Mouse (Mus musculus) CH12.LX (cell line): ENCODE measurements around the gene Kif21b. TPM values are rescaled to one million over a fixed set of nuclear protein-coding genes. Genes with fewer than 3 reads are reported as not detected.
A peak's percentile ranks its signal among the peaks of the same experiment; 100 is the strongest.

Source experiments
- DNase-seq: peaks from one replicate; pipeline ENCODE4 v3.0.0-alpha.2; 2013; ENCODE audit errors: extremely low read depth
- H3K27ac ChIP-seq: 2 replicates; pipeline ENCODE4 v1.5.1; 2012; ENCODE audit warnings: low read depth, mild to moderate bottlenecking, control low read depth, moderate library complexity; ENCODE audit not compliant: insufficient read depth
- H3K27me3 ChIP-seq: replicated peaks from 2 replicates; pipeline ENCODE3; 2012; ENCODE audit warnings: inconsistent platforms
- H3K36me3 ChIP-seq, 2 experiments: replicated peaks in 1 of 2; 2 replicates each; pipeline versions ENCODE3 to v1.6.1; 2012; ENCODE audit warnings: inconsistent platforms in 1 of 2, low read length in 1 of 2, mild to moderate bottlenecking in 1 of 2, mixed read lengths in 1 of 2, moderate library complexity in 1 of 2; ENCODE audit not compliant: control insufficient read depth in 1 of 2, insufficient read depth in 1 of 2
- H3K4me1 ChIP-seq, 2 experiments: 2 replicates each; pipeline ENCODE4 v1.6.1; 2012; ENCODE audit warnings: inconsistent platforms in 1 of 2, moderate library complexity in 1 of 2; ENCODE audit not compliant: insufficient read depth in 2 of 2, control insufficient read depth in 1 of 2
- H3K4me2 ChIP-seq: 2 replicates; pipeline ENCODE4 v1.6.1; 2012; ENCODE audit warnings: low read depth, mild to moderate bottlenecking, control low read depth; ENCODE audit not compliant: poor library complexity, insufficient read depth, severe bottlenecking
- H3K4me3 ChIP-seq, 3 experiments: fragments of 150-350 bp in 1 of 3; sonication (generic) in 1 of 3; replicated peaks in 1 of 3; 2 replicates each; pipeline versions ENCODE3 to v1.5.1; 2011 to 2012; ENCODE audit warnings: low read depth in 2 of 3, low read length in 2 of 3, mild to moderate bottlenecking in 2 of 3, moderate library complexity in 2 of 3, control low read depth in 1 of 3, improper control_type of control experiment in 1 of 3, inconsistent platforms in 1 of 3, mixed read lengths in 1 of 3; ENCODE audit not compliant: poor library complexity in 1 of 3
- H3K79me2 ChIP-seq: replicated peaks from 2 replicates; pipeline ENCODE4 v1.6.1; 2012; ENCODE audit warnings: mild to moderate bottlenecking, moderate library complexity; ENCODE audit not compliant: control insufficient read depth, poor library complexity, insufficient read depth, severe bottlenecking; ENCODE audit errors: extremely low read depth
- H3K9ac ChIP-seq: 2 replicates; pipeline ENCODE4 v1.6.1; 2012; ENCODE audit warnings: low read depth, mild to moderate bottlenecking, control low read depth, moderate library complexity; ENCODE audit not compliant: insufficient read depth
- H3K9me3 ChIP-seq: replicated peaks from 2 replicates; pipeline ENCODE3; 2012; ENCODE audit warnings: low read length, inconsistent platforms, mixed read lengths
- BHLHE40 ChIP-seq: IDR thresholded peaks from 2 replicates; pipeline ENCODE4 v1.6.1; 2011; ENCODE audit warnings: mild to moderate bottlenecking, low read depth, low read length, improper control_type of control experiment
- CHD1 ChIP-seq: IDR thresholded peaks from 2 replicates; pipeline ENCODE4 v1.6.1; 2012; ENCODE audit warnings: low read depth, low read length, improper control_type of control experiment, inconsistent platforms
- CHD2 ChIP-seq: IDR thresholded peaks from 2 replicates; pipeline ENCODE4 v1.6.1; 2011; ENCODE audit warnings: low read length, improper control_type of control experiment
- CTCF ChIP-seq, 2 experiments: IDR thresholded peaks in 1 of 2; conservative IDR thresholded peaks in 1 of 2; 2 replicates each; pipeline ENCODE4 v1.5.1; 2011 to 2012; ENCODE audit warnings: low read depth in 2 of 2, low read length in 2 of 2, improper control_type of control experiment in 1 of 2, inconsistent platforms in 1 of 2, mild to moderate bottlenecking in 1 of 2, moderate library complexity in 1 of 2
- E2F4 ChIP-seq: IDR thresholded peaks from 2 replicates; pipeline ENCODE4 v1.6.1; 2011; ENCODE audit warnings: low read depth, low read length, improper control_type of control experiment; ENCODE audit not compliant: insufficient replicate concordance
- ELF1 ChIP-seq: IDR thresholded peaks from 2 replicates; pipeline ENCODE4 v1.6.1; 2014; ENCODE audit warnings: low read depth, mild to moderate bottlenecking, inconsistent platforms, low read length, improper control_type of control experiment
- EP300 ChIP-seq: IDR thresholded peaks from 2 replicates; pipeline ENCODE4 v1.6.1; 2011; ENCODE audit warnings: low read length, improper control_type of control experiment
- ETS1 ChIP-seq: conservative IDR thresholded peaks from 2 replicates; pipeline ENCODE4 v1.6.1; 2012; ENCODE audit warnings: low read depth, mild to moderate bottlenecking, inconsistent platforms, low read length, improper control_type of control experiment, moderate library complexity
- GABPA ChIP-seq: IDR thresholded peaks from 2 replicates; pipeline ENCODE4 v1.6.1; 2012; ENCODE audit warnings: low read depth, low read length, improper control_type of control experiment, inconsistent platforms; ENCODE audit not compliant: insufficient replicate concordance
- JUN ChIP-seq: IDR thresholded peaks from 2 replicates; pipeline ENCODE4 v1.6.1; 2011; ENCODE audit warnings: low read depth, mild to moderate bottlenecking, low read length, improper control_type of control experiment, moderate library complexity; ENCODE audit not compliant: insufficient read depth
- JUND ChIP-seq: conservative IDR thresholded peaks from 2 replicates; pipeline ENCODE4 v1.6.1; 2011; ENCODE audit warnings: low read depth, low read length, improper control_type of control experiment
- KAT2A ChIP-seq: IDR thresholded peaks from 2 replicates; pipeline ENCODE4 v1.6.1; 2012; ENCODE audit warnings: low read length, improper control_type of control experiment, inconsistent platforms; ENCODE audit not compliant: insufficient replicate concordance
- MAFK ChIP-seq: IDR thresholded peaks from 2 replicates; pipeline ENCODE4 v1.6.1; 2011; ENCODE audit warnings: low read length, improper control_type of control experiment; ENCODE audit not compliant: insufficient replicate concordance
- MAX ChIP-seq: IDR thresholded peaks from 2 replicates; pipeline ENCODE4 v1.6.1; 2011; ENCODE audit warnings: low read length, improper control_type of control experiment
- MAZ ChIP-seq: IDR thresholded peaks from 2 replicates; pipeline ENCODE4 v1.6.1; 2012; ENCODE audit warnings: low read depth, mild to moderate bottlenecking, inconsistent platforms, low read length, improper control_type of control experiment, moderate library complexity
- MEF2A ChIP-seq: IDR thresholded peaks from 2 replicates; pipeline ENCODE4 v1.6.1; 2014; ENCODE audit warnings: low read depth, mild to moderate bottlenecking, inconsistent platforms, low read length, improper control_type of control experiment, borderline replicate concordance
- MXI1 ChIP-seq: IDR thresholded peaks from 2 replicates; pipeline ENCODE4 v1.6.1; 2011; ENCODE audit warnings: mild to moderate bottlenecking, low read depth, low read length, improper control_type of control experiment
- MYC ChIP-seq: IDR thresholded peaks from 2 replicates; pipeline ENCODE4 v1.6.1; 2011; ENCODE audit warnings: low read depth, mild to moderate bottlenecking, improper control_type of control experiment, low read length
- NELFE ChIP-seq: IDR thresholded peaks from 2 replicates; pipeline ENCODE4 v1.6.1; 2011; ENCODE audit warnings: low read depth, low read length, improper control_type of control experiment
- PAX5 ChIP-seq: IDR thresholded peaks from 2 replicates; pipeline ENCODE4 v1.6.1; 2012; ENCODE audit warnings: low read length, inconsistent platforms, mixed read lengths
- POLR2A ChIP-seq: IDR thresholded peaks from 2 replicates; pipeline ENCODE4 v1.6.1; 2011; ENCODE audit warnings: low read depth, mild to moderate bottlenecking, improper control_type of control experiment, low read length
- POLR2AphosphoS2 ChIP-seq: IDR thresholded peaks from 2 replicates; pipeline ENCODE4 v1.6.1; 2011; ENCODE audit warnings: low read depth, low read length, improper control_type of control experiment
- RAD21 ChIP-seq: IDR thresholded peaks from 2 replicates; pipeline ENCODE4 v1.6.1; 2011; ENCODE audit warnings: low read depth, mild to moderate bottlenecking, low read length, improper control_type of control experiment, moderate library complexity
- RCOR1 ChIP-seq: conservative IDR thresholded peaks from 2 replicates; pipeline ENCODE4 v1.6.1; 2012; ENCODE audit warnings: low read depth, mild to moderate bottlenecking, inconsistent platforms, low read length, improper control_type of control experiment
- SIN3A ChIP-seq: IDR thresholded peaks from 2 replicates; pipeline ENCODE4 v1.6.1; 2012; ENCODE audit warnings: low read length, improper control_type of control experiment, inconsistent platforms
- SMC3 ChIP-seq: IDR thresholded peaks from 2 replicates; pipeline ENCODE4 v1.6.1; 2011; ENCODE audit warnings: low read depth, low read length, improper control_type of control experiment
- TBP ChIP-seq: conservative IDR thresholded peaks from 2 replicates; pipeline ENCODE4 v1.6.1; 2011; ENCODE audit warnings: low read depth, low read length, improper control_type of control experiment
- UBTF ChIP-seq: IDR thresholded peaks from 2 replicates; pipeline ENCODE4 v1.6.1; 2012; ENCODE audit warnings: low read depth, mild to moderate bottlenecking, inconsistent platforms, low read length, improper control_type of control experiment, moderate library complexity
- USF1 ChIP-seq: IDR thresholded peaks from 2 replicates; pipeline ENCODE4 v1.6.1; 2014; ENCODE audit warnings: low read depth, mild to moderate bottlenecking, inconsistent platforms, low read length, improper control_type of control experiment
- USF2 ChIP-seq: conservative IDR thresholded peaks from 2 replicates; pipeline ENCODE4 v1.6.1; 2011; ENCODE audit warnings: low read depth, low read length, improper control_type of control experiment
- ZC3H11A ChIP-seq: IDR thresholded peaks from 2 replicates; pipeline ENCODE4 v1.6.1; 2012; ENCODE audit warnings: low read depth, mild to moderate bottlenecking, inconsistent platforms, low read length, improper control_type of control experiment
- ZKSCAN1 ChIP-seq: IDR thresholded peaks from 2 replicates; pipeline ENCODE4 v1.6.1; 2012; ENCODE audit warnings: low read depth, inconsistent platforms, low read length, improper control_type of control experiment, borderline replicate concordance
- dilution Hi-C: fragments of 300-500 bp; cut with MboI; formaldehyde crosslinking; loops from 2 replicates; pipeline ENCODE4 v1.14.3; 2020; ENCODE audit warnings: low sequenced_read_pairs; ENCODE audit not compliant: extremely low pct_unique_long_range_greater_than_20kb, extremely low pct_ligation_motif_present
- in situ Hi-C: fragments of 300-500 bp; cut with MboI; formaldehyde crosslinking; loops from 3 replicates; pipeline ENCODE4 v1.14.3; 2019; ENCODE audit warnings: low sequenced_read_pairs, low pct_ligation_motif_present, low pct_unique_long_range_greater_than_20kb, mixed read lengths
- polyA plus RNA-seq: library from polyadenylated mRNA; unstranded; fragments of >175 nt; gene quantifications from 2 replicates; pipeline ENCODE4 v1.2.1, GENCODE M21; 2012; ENCODE audit warnings: low read depth; ENCODE audit not compliant: insufficient read length
- total RNA-seq, 2 experiments: library from RNA; depleted of rRNA; stranded (reverse); fragments of 300-350 nt in 1 of 2; fragments of >200 nt in 1 of 2; gene quantifications; 2 replicates each; pipeline ENCODE4 v1.2.3; 2012 to 2014

Kif21b gene
- total and polyA plus RNA-seq, 3 experiments: 7.3 to 32.4 (median 26.2) TPM

DNA sequence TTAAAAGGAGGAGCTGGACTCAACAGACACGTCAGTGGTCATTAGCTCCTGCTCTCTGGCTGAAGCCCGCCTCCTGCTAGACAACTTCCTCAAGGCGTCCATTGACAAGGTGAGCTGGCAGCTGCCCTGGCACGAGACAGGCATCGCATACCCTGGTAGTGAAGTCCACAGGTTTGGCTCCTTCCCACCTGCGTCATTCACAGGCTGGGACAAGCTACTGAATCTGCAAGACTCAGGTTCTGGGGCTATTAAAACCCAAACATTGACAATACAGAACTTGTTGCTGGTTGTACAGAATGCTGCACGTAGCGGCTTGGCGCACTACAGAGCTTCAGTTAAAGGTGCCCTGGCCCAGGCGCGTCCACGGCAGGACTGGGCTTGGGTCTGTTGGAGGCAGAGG lies 29.1 kb downstream of the Kif21b start:
- Histone ChIP-seq H3K4me3 (peak overlapping the region; percentile 2 to 17 (median 12)), H3K9me3 (no peaks in the 10 kb centered on the region), H3K36me3 (peaks cover 79 to 84% of the 10 kb centered on the region in 2 experiments), H3K27me3 (no peaks in the 10 kb centered on the region), H3K79me2 (no peaks in the 10 kb centered on the region; the same call in 1 of the 2 replicates), H3K4me1 (peaks cover 41 to 61% of the 10 kb centered on the region in 2 experiments), H3K4me2 (no peak overlapping the region; the same call in 1 of the 2 replicates), H3K27ac (peak overlapping the region; percentile 97), H3K9ac (no peak overlapping the region)
- in situ Hi-C loops: loop anchor here (5.0 kb wide), 1 partner anchor 33 kb away; no protein-coding TSS in a partner anchor
- dilution Hi-C loops: no loop called here
- TF ChIP-seq BHLHE40 (0 out of 2 replicates have a peak, but pooled peaks have one; percentile 38), E2F4 (no peak)
- DNase-seq: peak; percentile 33

DNA sequence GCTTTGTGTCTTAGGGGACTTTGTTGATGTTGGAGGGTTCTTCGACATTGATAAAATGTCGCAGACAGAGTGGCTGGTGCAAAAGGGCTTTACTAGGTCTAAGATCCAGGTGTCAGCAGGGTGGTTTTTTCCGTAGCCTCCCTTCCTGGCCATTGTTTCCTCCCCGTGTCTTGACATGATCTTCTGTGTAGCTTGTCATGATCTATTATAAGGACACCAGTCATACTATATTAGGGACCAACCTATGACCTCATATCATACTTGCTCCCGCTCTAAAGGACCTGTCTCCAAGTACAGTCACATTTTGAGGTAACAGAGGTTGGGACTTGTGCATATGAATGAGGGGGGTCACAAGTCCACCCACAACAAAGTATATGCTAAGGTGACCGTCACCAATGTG lies 29.7 kb downstream of the Kif21b start:
- 0 out of 2 replicates have a peak, but pooled peaks have one; percentile 10 for TF ChIP-seq MAFK
- TF ChIP-seq ELF1: no peak
- no peak for TF ChIP-seq E2F4
- TF ChIP-seq RCOR1: 0 out of 2 replicates have a peak, but pooled peaks have one; percentile 8
- 0 out of 2 replicates have a peak, but pooled peaks have one; percentile 8 for TF ChIP-seq CHD1
- no peak for TF ChIP-seq GABPA
- no peak for TF ChIP-seq KAT2A
- TF ChIP-seq JUND: peak; percentile 30; the same call in 1 of the 2 replicates
- no peak for TF ChIP-seq ZC3H11A
- TF ChIP-seq MAZ: no peak
- TF ChIP-seq USF2: no peak
- no peak; the same call in 1 of the 2 replicates for TF ChIP-seq CHD2
- no peak for TF ChIP-seq SIN3A
- TF ChIP-seq EP300: 0 out of 2 replicates have a peak, but pooled peaks have one; percentile 25
- TF ChIP-seq SMC3: no peak
- TF ChIP-seq MYC: no peak
- TF ChIP-seq RAD21: no peak; the same call in 1 of the 2 replicates
- TF ChIP-seq POLR2A: no peak; the same call in 1 of the 2 replicates
- no peak for TF ChIP-seq NELFE
- no peak for TF ChIP-seq TBP
- TF ChIP-seq CTCF (conservative IDR thresholded peaks at IDR 0.05 in 1 of 2, IDR thresholded peaks at IDR 0.05 in 1 of 2; ENCODE audit: low read depth in 2 of 2, low read length in 2 of 2): no peak
- TF ChIP-seq ETS1: no peak
- TF ChIP-seq JUN: peak; percentile 85
- peak; percentile 91 for TF ChIP-seq MEF2A
- no peak for TF ChIP-seq MAX
- no peak for TF ChIP-seq BHLHE40
- TF ChIP-seq PAX5: no peak
- TF ChIP-seq ZKSCAN1: no peak
- no peak for TF ChIP-seq UBTF
- TF ChIP-seq USF1: no peak
- TF ChIP-seq MXI1: peak; percentile 19; the same call in 1 of the 2 replicates
- no peak for TF ChIP-seq POLR2AphosphoS2
- Histone ChIP-seq H3K4me2 (peak overlapping the region; percentile 23; the same call in 1 of the 2 replicates), H3K79me2 (no peaks in the 10 kb centered on the region; the same call in 1 of the 2 replicates), H3K27me3 (no peaks in the 10 kb centered on the region), H3K27ac (peak overlapping the region; percentile 97), H3K4me1 (peaks cover 41 to 67% of the 10 kb centered on the region in 2 experiments), H3K36me3 (peaks cover 79 to 84% of the 10 kb centered on the region in 2 experiments), H3K9ac (no peak overlapping the region), H3K4me3 (peak overlapping the region in 1 of 3 experiments; percentile 2), H3K9me3 (no peaks in the 10 kb centered on the region)
- dilution Hi-C loops (no loop called here), in situ Hi-C loops (loop anchor here (5.0 kb wide), 1 partner anchor 34 kb away; no protein-coding TSS in a partner anchor)
- DNase-seq: peak; percentile 80
